Mouse (Mus musculus) CD4-positive helper T cell, adult 2 months (primary cell): ENCODE data around the gene Egln1.

Experiments used
- DNase-seq: peaks from one replicate; pipeline ENCODE4 v3.0.0-alpha.2; 2012; ENCODE audit warnings: low read depth, missing footprints, low spot score

Gene Egln1

GRCm38 (mm10) chr8:124949209-124950068 is at the start of gene Egln1:
TSS of gene Egln1 (minus strand) at chr8:124949324.
- DNase-seq: peak; percentile 90

GRCm38 (mm10) chr8:124995776-124996175 is 46.7 kb upstream of the Egln1 start:
- no peak for DNase-seq

- no peak for DNase-seq
Observed at GRCm38 (mm10) chr8:124991668-124991926, 42.5 kb upstream of the Egln1 start.

- peak; percentile 13 for DNase-seq
Observed at GRCm38 (mm10) chr8:124990923-124991667, 42.0 kb upstream of the Egln1 start.

GRCm38 (mm10) chr8:124980828-124981227 is 31.7 kb upstream of the Egln1 start:
- DNase-seq: no peak

- DNase-seq: peak; percentile 10
Observed at GRCm38 (mm10) chr8:124980036-124980435, 30.9 kb upstream of the Egln1 start.

GRCm38 (mm10) chr8:124978026-124978425 is 28.9 kb upstream of the Egln1 start:
- no peak for DNase-seq

- no peak for DNase-seq
Observed at GRCm38 (mm10) chr8:124976211-124976610, 27.1 kb upstream of the Egln1 start.

GRCm38 (mm10) chr8:124974254-124974653 is 25.1 kb upstream of the Egln1 start:
- no peak for DNase-seq

GRCm38 (mm10) chr8:124973221-124973620 is 24.1 kb upstream of the Egln1 start:
- DNase-seq: no peak

- no peak for DNase-seq
Observed at GRCm38 (mm10) chr8:124970312-124970933, 21.3 kb upstream of the Egln1 start.

- DNase-seq: no peak
Observed at GRCm38 (mm10) chr8:124964966-124965365, 15.8 kb upstream of the Egln1 start.

GRCm38 (mm10) chr8:124963246-124963645 is 14.1 kb upstream of the Egln1 start:
- no peak for DNase-seq

- no peak for DNase-seq
Observed at GRCm38 (mm10) chr8:124960226-124960880, 11.2 kb upstream of the Egln1 start.

- peak; percentile 62 for DNase-seq
Observed at GRCm38 (mm10) chr8:124959462-124960225, 10.5 kb upstream of the Egln1 start.

GRCm38 (mm10) chr8:124954572-124955082 is 5.5 kb upstream of the Egln1 start:
- no peak for DNase-seq

GRCm38 (mm10) chr8:124953188-124953587 is 4.1 kb upstream of the Egln1 start:
- no peak for DNase-seq

- DNase-seq: no peak
Observed at GRCm38 (mm10) chr8:124950865-124951264, 1.7 kb upstream of the Egln1 start.

GRCm38 (mm10) chr8:124950069-124950456 is 939 bp upstream of the Egln1 start:
- DNase-seq: peak; percentile 35

- DNase-seq: peak; percentile 55
Observed at GRCm38 (mm10) chr8:124948733-124949111, 402 bp downstream of the Egln1 start.
